Mouse (Mus musculus) liver, postnatal 0 days (tissue): Measurements from ENCODE around the gene Ap3d1.

Source experiments
- CTCF ChIP-seq: sonication (generic); IDR thresholded peaks from 2 replicates; pipeline ENCODE4 v1.5.1; 2016; ENCODE audit warnings: antibody characterized with exemption, low read depth
- EP300 ChIP-seq: IDR thresholded peaks from 2 replicates; pipeline ENCODE4 v1.6.1; 2016; ENCODE audit warnings: antibody characterized with exemption, low read depth, mild to moderate bottlenecking

- TF ChIP-seq CTCF: peak; percentile 25; the same call in 1 of the 2 replicates
- TF ChIP-seq EP300: no peak
Observed at GRCm38 (mm10) chr10:80665981-80666733, 75.9 kb downstream of the Ap3d1 start.
